Mouse (Mus musculus) lung, embryonic 14.5 days (tissue): ENCODE results near the gene Thbs3. TPM values are rescaled to one million over a fixed set of nuclear protein-coding genes. Genes with fewer than 3 reads are reported as not detected.

Source experiments
- ATAC-seq: fragments of 200-750 bp; cut with Nextera tagmentation; 2 replicates; pipeline ENCODE4 v1.8.0; 2017; ENCODE audit warnings: mild to moderate bottlenecking, moderate TSS enrichment, moderate library complexity; ENCODE audit not compliant: insufficient read depth
- DNase-seq: peaks from one replicate; pipeline ENCODE4 v3.0.0-alpha.2; 2015
- H3K27ac ChIP-seq: fragments of 300-500 bp; sonication (generic); 2 replicates; pipeline ENCODE4 v1.5.1; 2014; ENCODE audit warnings: low read depth, mild to moderate bottlenecking, moderate library complexity
- H3K27me3 ChIP-seq: fragments of 300-500 bp; sonication (generic); 2 replicates; pipeline ENCODE4 v1.6.1; 2014; ENCODE audit warnings: low read length, control low read depth; ENCODE audit not compliant: insufficient read depth
- H3K36me3 ChIP-seq: fragments of 300-500 bp; sonication (generic); 2 replicates; pipeline ENCODE4 v1.6.1; 2014; ENCODE audit warnings: control low read depth; ENCODE audit not compliant: insufficient read depth
- H3K4me1 ChIP-seq: fragments of 300-500 bp; sonication (generic); 2 replicates; pipeline ENCODE4 v1.6.1; 2014; ENCODE audit warnings: antibody characterized with exemption, control low read depth; ENCODE audit not compliant: insufficient read depth
- H3K4me2 ChIP-seq: fragments of 300-500 bp; sonication (generic); 2 replicates; pipeline ENCODE4 v1.6.1; 2014; ENCODE audit warnings: mild to moderate bottlenecking
- H3K4me3 ChIP-seq: fragments of 300-500 bp; sonication (generic); 2 replicates; pipeline ENCODE4 v1.5.1; 2014; ENCODE audit warnings: low read depth, low read length
- H3K9ac ChIP-seq: fragments of 300-500 bp; sonication (generic); 2 replicates; pipeline ENCODE4 v1.6.1; 2014
- H3K9me3 ChIP-seq: fragments of 300-500 bp; sonication (generic); 2 replicates; pipeline ENCODE4 v1.6.1; 2016; ENCODE audit warnings: low read depth, low read length, control low read depth
- CTCF ChIP-seq: IDR thresholded peaks from 2 replicates; pipeline ENCODE4 v1.5.1; 2016; ENCODE audit warnings: antibody characterized with exemption, low read depth
- WGBS: fragments of 180-500 bp; shearing (Covaris S2); extraction: QIAGEN DNeasy Blood & Tissue Kit; methylation state at CpG from one replicate; pipeline ENCODE4 v1.1.7; 2014; 5-methylcytosine and 5-hydroxymethylcytosine counted together
- polyA plus RNA-seq: library from polyadenylated mRNA; unstranded; fragments of >200 nt; fragmentation: Nextera tagmentation; extraction: Ambion mirVana; gene quantifications from 2 replicates; pipeline ENCODE4 v1.2.1, GENCODE M21; 2014

Thbs3 gene
- polyA plus RNA-seq, 1 experiment from 2014 or later, result 39.9 TPM

GRCm38 (mm10) chr3:89231772-89232275 is 16.8 kb downstream of the Thbs3 start:
- H3K9ac ChIP-seq, result no peak overlapping the region
- no peaks in the 10 kb centered on the region for H3K9me3 ChIP-seq
- WGBS, result 66% methylated on average over 16 of the region's 16 CpGs
- 0 out of 2 replicates have a peak, but pooled peaks cover 3% of the 10 kb centered on the region for H3K36me3 ChIP-seq
- no peak for ATAC-seq
- no peaks in the 10 kb centered on the region for H3K27me3 ChIP-seq
- H3K4me1 ChIP-seq, result peaks cover 23% of the 10 kb centered on the region
- TF ChIP-seq CTCF, result no peak
- peak overlapping the region; percentile 46; the same call in 1 of the 2 replicates for H3K27ac ChIP-seq
- DNase-seq, result no peak
- H3K4me2 ChIP-seq, result peak overlapping the region; percentile 49
- H3K4me3 ChIP-seq, result no peak overlapping the region

- Histone ChIP-seq H3K36me3 (0 out of 2 replicates have a peak, but pooled peaks cover 3% of the 10 kb centered on the region), H3K9me3 (no peaks in the 10 kb centered on the region), H3K4me3 (no peak overlapping the region), H3K9ac (no peak overlapping the region), H3K27ac (peak overlapping the region; percentile 88), H3K4me1 (peaks cover 20% of the 10 kb centered on the region), H3K4me2 (peak overlapping the region; percentile 49), H3K27me3 (no peaks in the 10 kb centered on the region)
- WGBS, result 46% methylated on average over 6 of the region's 6 CpGs
- DNase-seq, result peak; percentile 7
- no peak for TF ChIP-seq CTCF
- no peak for ATAC-seq
Measured at GRCm38 (mm10) chr3:89232614-89233013, 17.6 kb downstream of the Thbs3 start.

- Histone ChIP-seq H3K36me3 (0 out of 2 replicates have a peak, but pooled peaks cover 3% of the 10 kb centered on the region), H3K9ac (no peak overlapping the region), H3K9me3 (no peaks in the 10 kb centered on the region), H3K27me3 (no peaks in the 10 kb centered on the region), H3K4me2 (peak overlapping the region; percentile 49), H3K4me1 (peaks cover 15% of the 10 kb centered on the region), H3K4me3 (no peak overlapping the region), H3K27ac (peak overlapping the region; percentile 88)
- TF ChIP-seq CTCF, result no peak
- peak; percentile 21; the same call in 1 of the 2 replicates for ATAC-seq
- 52% methylated on average over 14 of the region's 14 CpGs for WGBS
- peak; percentile 28 for DNase-seq
Measured at GRCm38 (mm10) chr3:89233562-89234110, 18.7 kb downstream of the Thbs3 start.

GRCm38 (mm10) chr3:89236516-89236915 is 21.5 kb downstream of the Thbs3 start:
- H3K4me3 ChIP-seq, result no peak overlapping the region
- ATAC-seq (no peak), DNase-seq (no peak)
- TF ChIP-seq CTCF, result no peak
- WGBS, result 88% methylated on average over 10 of the region's 10 CpGs
- no peak overlapping the region for H3K9ac ChIP-seq
- H3K27ac ChIP-seq, result no peak overlapping the region
- H3K4me2 ChIP-seq, result no peak overlapping the region
- no peaks in the 10 kb centered on the region for H3K9me3 ChIP-seq
- H3K4me1 ChIP-seq, result peaks cover 15% of the 10 kb centered on the region
- 0 out of 2 replicates have a peak, but pooled peaks cover 3% of the 10 kb centered on the region for H3K36me3 ChIP-seq
- H3K27me3 ChIP-seq, result no peaks in the 10 kb centered on the region

GRCm38 (mm10) chr3:89237682-89238081 is 22.7 kb downstream of the Thbs3 start:
- ATAC-seq (no peak), DNase-seq (no peak)
- no peaks in the 10 kb centered on the region for H3K27me3 ChIP-seq
- no peak for TF ChIP-seq CTCF
- H3K9ac ChIP-seq, result no peak overlapping the region
- WGBS, result 92% methylated on average over 21 of the region's 21 CpGs
- H3K4me3 ChIP-seq, result no peak overlapping the region
- 0 out of 2 replicates have a peak, but pooled peaks cover 3% of the 10 kb centered on the region for H3K36me3 ChIP-seq
- H3K27ac ChIP-seq, result no peak overlapping the region
- H3K4me1 ChIP-seq, result peaks cover 11% of the 10 kb centered on the region
- no peak overlapping the region for H3K4me2 ChIP-seq
- H3K9me3 ChIP-seq, result no peaks in the 10 kb centered on the region

- Histone ChIP-seq H3K27ac (no peak overlapping the region), H3K4me1 (peaks cover 4% of the 10 kb centered on the region), H3K9ac (no peak overlapping the region), H3K9me3 (no peaks in the 10 kb centered on the region), H3K27me3 (0 out of 2 replicates have a peak, but pooled peaks cover under 1% of the 10 kb centered on the region), H3K36me3 (0 out of 2 replicates have a peak, but pooled peaks cover 3% of the 10 kb centered on the region), H3K4me2 (no peak overlapping the region), H3K4me3 (no peak overlapping the region)
- DNase-seq, result no peak
- no peak for ATAC-seq
- WGBS, result 57% methylated on average over 11 of the region's 12 CpGs
- TF ChIP-seq CTCF, result no peak
Measured at GRCm38 (mm10) chr3:89238494-89238893, 23.5 kb downstream of the Thbs3 start.

- no peak overlapping the region for H3K4me2 ChIP-seq
- no peak overlapping the region for H3K9ac ChIP-seq
- no peak overlapping the region for H3K4me3 ChIP-seq
- peaks cover 3% of the 10 kb centered on the region for H3K4me1 ChIP-seq
- DNase-seq, result peak; percentile 70
- H3K9me3 ChIP-seq, result no peaks in the 10 kb centered on the region
- ATAC-seq, result no peak
- peaks cover 15% of the 10 kb centered on the region; the same call in 1 of the 2 replicates for H3K27me3 ChIP-seq
- H3K27ac ChIP-seq, result no peak overlapping the region
- 75% methylated on average over 9 of the region's 9 CpGs for WGBS
- no peaks in the 10 kb centered on the region for H3K36me3 ChIP-seq
- peak; percentile 73 for TF ChIP-seq CTCF
Measured at GRCm38 (mm10) chr3:89242331-89242895, 27.4 kb downstream of the Thbs3 start.
